Mouse (Mus musculus) bone marrow, adult 2 months (tissue): ENCODE measurements around the gene Pdzrn3.

ENCODE experiments used
- CTCF ChIP-seq: fragments of 200-500 bp; IDR thresholded peaks from 2 replicates; pipeline ENCODE4 v1.5.1; 2011; ENCODE audit warnings: low read length, control low read depth; ENCODE audit not compliant: control insufficient read depth, insufficient read depth
- POLR2A ChIP-seq: fragments of 200-500 bp; IDR thresholded peaks from 2 replicates; pipeline ENCODE4 v1.6.1; 2011; ENCODE audit warnings: low read depth, mild to moderate bottlenecking, control low read depth, low read length, borderline replicate concordance; ENCODE audit not compliant: control insufficient read depth

- TF ChIP-seq POLR2A = no peak
- TF ChIP-seq CTCF = no peak
These were observed 96.9 kb downstream of the Pdzrn3 start for GRCm38 (mm10) chr6:101280811-101281218.
